30 mouse cellular contexts compared by ENCODE assay signal in genomic region chr5:92212231-92212630, GRCm38 (mm10). TPM values are rescaled to one million over a fixed set of nuclear protein-coding genes. Genes with fewer than 3 reads are reported as not detected.
"Had no signal": no experiment of that assay in that cellular context is flagged by ENCODE, and none has a peak within 500 bp of the region (broad histone marks: within the 10 kb centered on the region; RNA-seq: fewer than 3 reads in every experiment).

No protein-coding gene starts in this region.

- H3K9me3 ChIP-seq: limb, embryonic 10.5 days; limb, embryonic 13.5 days; liver, embryonic 13.5 days; midbrain, embryonic 12.5 days; midbrain, embryonic 15.5 days; neural tube, embryonic 12.5 days; neural tube, embryonic 15.5 days had no signal

- H3K27me3 ChIP-seq: limb, embryonic 13.5 days; midbrain, embryonic 12.5 days; midbrain, embryonic 15.5 days; neural tube, embryonic 12.5 days; neural tube, embryonic 15.5 days had no signal

- H3K4me3 ChIP-seq: limb, embryonic 10.5 days; limb, embryonic 13.5 days; liver, embryonic 13.5 days; midbrain, embryonic 12.5 days; midbrain, embryonic 15.5 days; neural tube, embryonic 12.5 days; neural tube, embryonic 15.5 days had no signal

- H3K27ac ChIP-seq: limb, embryonic 10.5 days; limb, embryonic 13.5 days; liver, embryonic 13.5 days; macrophage; midbrain, embryonic 12.5 days; midbrain, embryonic 15.5 days; neural tube, embryonic 12.5 days; neural tube, embryonic 15.5 days had no signal

- H3K4me2 ChIP-seq: limb, embryonic 13.5 days; liver, embryonic 13.5 days; lung, embryonic 14.5 days; midbrain, embryonic 12.5 days; midbrain, embryonic 15.5 days; neural tube, embryonic 12.5 days; neural tube, embryonic 15.5 days had no signal

- H3K4me1 ChIP-seq: limb, embryonic 10.5 days; limb, embryonic 13.5 days; liver, embryonic 13.5 days; midbrain, embryonic 12.5 days; midbrain, embryonic 15.5 days; neural tube, embryonic 12.5 days; neural tube, embryonic 15.5 days had no signal

- ATAC-seq: lung, postnatal 0 days; midbrain, embryonic 15.5 days had no signal

- H3K9ac ChIP-seq: limb, embryonic 13.5 days; liver, embryonic 13.5 days; lung, embryonic 14.5 days; midbrain, embryonic 12.5 days; midbrain, embryonic 15.5 days; neural tube, embryonic 12.5 days; neural tube, embryonic 15.5 days had no signal

- DNase-seq: kidney, adult 11 months; kidney, postnatal 14 days; kidney, postnatal 4 days; layer of hippocampus, adult 9-11 months; liver; liver, embryonic 13.5 days; lung, embryonic 14.5 days; right cerebral cortex, adult 18-20 months; right cerebral cortex, postnatal 14 days; right cerebral cortex, postnatal 4 days; spleen, adult 18-20 months; thymus, adult 18-20 months; thymus, postnatal 14 days; thymus, postnatal 4 days had no signal

- H3K36me3 ChIP-seq: limb, embryonic 10.5 days; limb, embryonic 13.5 days; liver, embryonic 13.5 days; midbrain, embryonic 12.5 days; midbrain, embryonic 15.5 days; neural tube, embryonic 12.5 days; neural tube, embryonic 15.5 days had no signal

RNA-seq across cellular contexts. Expression of gene U90926, which starts 3.0 kb away (rescaled TPM):
- total RNA-seq: layer of hippocampus, adult 18-20 months; layer of hippocampus, postnatal 25 days; left cerebral cortex, adult 18-20 months; left cerebral cortex, postnatal 25 days; megakaryocyte, adult 5-6 weeks had no signal
- polyA plus RNA-seq: kidney, embryonic 14.5 days; limb, embryonic 10.5 days; liver, embryonic 13.5 days; liver, embryonic 16.5 days; lung, embryonic 14.5 days; lung, postnatal 0 days; macrophage; midbrain, embryonic 12.5 days; midbrain, embryonic 15.5 days; neural tube, embryonic 12.5 days; neural tube, embryonic 15.5 days; stomach, embryonic 16.5 days had no signal

RNA-seq across cellular contexts. Expression of gene Ppef2, which starts 43.8 kb away (rescaled TPM):
- polyA plus RNA-seq: liver, embryonic 13.5 days; liver, embryonic 16.5 days; macrophage had no signal
